Mouse (Mus musculus) stomach, adult 2 months (tissue): ENCODE data around the gene Map2k5. TPM values are rescaled to one million over a fixed set of nuclear protein-coding genes. Genes with fewer than 3 reads are reported as not detected.

Experiments
- polyA plus RNA-seq: library from polyadenylated mRNA; depleted of rRNA; stranded (reverse); fragments of >200 nt; gene quantifications from 2 replicates; pipeline ENCODE4 v1.2.3, GENCODE M21; 2012; rRNA removed

Map2k5 gene
- polyA plus RNA-seq, result 13.8 and 22.2 TPM in 2 replicates

DNA sequence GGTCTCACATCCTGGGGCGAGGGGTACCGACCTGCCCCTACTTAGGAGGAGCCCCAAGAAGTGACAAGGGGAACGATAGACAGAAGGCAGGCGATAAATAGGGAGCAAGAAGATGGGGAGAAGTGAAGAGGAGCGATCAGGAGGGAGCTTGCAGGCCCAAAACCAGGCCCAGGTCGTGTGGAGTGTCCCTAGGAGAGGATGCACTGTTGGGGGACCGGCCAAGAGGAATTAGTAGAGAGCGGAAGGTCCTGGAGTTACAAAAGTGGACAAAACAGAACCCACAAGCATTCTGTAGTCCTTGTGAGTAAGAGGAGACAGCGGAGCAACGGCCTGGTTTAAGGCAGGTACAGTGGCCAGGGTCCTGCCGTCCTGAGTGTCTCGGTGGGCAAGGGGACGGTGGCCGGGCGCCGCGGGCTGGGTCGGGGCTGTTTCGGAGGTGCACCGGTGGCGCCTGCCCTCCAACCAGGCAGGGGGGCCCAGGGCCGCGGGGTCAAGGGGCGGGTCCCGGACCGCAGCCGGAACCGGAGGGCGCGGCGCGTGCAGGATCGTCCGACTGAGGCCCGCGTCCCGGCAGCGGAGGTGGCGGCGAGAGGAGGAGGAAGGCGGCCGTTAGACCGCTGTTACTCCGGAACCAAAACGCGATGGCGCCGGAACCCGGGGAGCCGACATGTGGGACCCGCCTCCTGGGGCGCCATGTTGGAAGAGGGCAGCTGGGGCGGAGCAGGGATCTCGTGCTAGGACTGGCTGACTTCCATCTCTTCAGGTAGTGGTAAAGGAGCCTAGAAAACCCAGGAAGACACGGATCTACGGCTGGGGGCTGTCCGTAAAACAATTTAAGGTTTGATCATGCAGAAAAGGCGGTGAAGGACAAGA is at the start of gene Map2k5:
Gene Map2k5, minus strand, starts transcription at position 633 of the 873 bp plus-strand sequence.

DNA sequence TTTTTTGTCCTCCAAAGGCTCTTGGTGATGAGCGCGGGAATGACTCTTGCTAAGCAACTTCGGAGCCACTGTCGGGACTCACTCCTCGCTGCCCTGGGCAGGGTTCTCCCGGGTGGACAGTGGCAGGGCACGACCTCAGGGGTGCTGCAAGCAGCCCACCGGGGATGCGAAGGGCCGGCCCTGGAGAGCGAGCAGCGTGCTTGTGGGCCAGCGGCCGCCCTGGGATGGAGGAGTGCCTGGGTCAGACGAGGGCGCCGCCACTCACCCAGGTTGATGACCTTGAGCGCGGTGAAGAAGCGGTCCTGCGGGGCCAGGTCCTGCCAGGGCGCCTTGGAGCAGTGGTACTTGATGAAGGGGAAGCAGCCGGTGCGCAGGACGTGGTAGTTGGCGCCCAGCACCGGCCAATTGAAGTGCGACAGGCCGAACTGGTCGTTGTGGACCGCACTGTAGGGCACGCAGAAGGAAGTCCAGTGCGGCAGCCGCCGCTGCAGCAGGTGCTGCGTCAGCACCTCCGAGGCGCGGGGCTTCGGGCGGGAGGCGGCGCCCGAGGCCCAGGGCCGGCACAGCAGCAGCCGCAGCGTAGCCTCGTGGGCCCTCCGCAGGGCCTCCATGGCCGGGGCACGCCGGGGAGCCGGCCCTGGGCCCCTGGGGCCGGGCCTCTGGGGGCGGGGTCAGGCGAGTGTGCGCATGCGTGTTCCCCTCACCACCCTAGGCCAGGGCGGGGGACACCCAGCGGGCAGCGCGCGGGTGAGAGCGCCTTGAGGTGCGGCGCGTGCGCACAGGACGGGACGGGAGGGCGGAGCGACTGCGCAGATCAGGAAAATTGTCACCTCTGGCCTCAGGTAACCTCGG is 21.1 kb upstream of the Map2k5 start, which contains the start of gene 2300009A05Rik:
Gene 2300009A05Rik, minus strand, starts transcription at position 636 of the 852 bp plus-strand sequence.

GRCm38 (mm10) chr9:63148410-63149371 is 229.0 kb downstream of the Map2k5 start, which contains the start of gene Skor1:
TSS of gene Skor1 (minus strand) at chr9:63148961.

Other genes starting within 250 kb of the Map2k5 start
- 0.04 TPM in 1 of 2 replicates, not detected in the other for gene Skor1, start 228.9 kb downstream of the Map2k5 start, polyA plus RNA-seq
- 47.6 and 82.0 TPM in 2 replicates for gene 2300009A05Rik, start 21.3 kb upstream of the Map2k5 start, polyA plus RNA-seq
- not detected in 2 replicates for gene Iqch, start 224.6 kb upstream of the Map2k5 start, polyA plus RNA-seq
- 7.2 and 8.4 TPM in 2 replicates for gene Aagab, start 224.8 kb upstream of the Map2k5 start, polyA plus RNA-seq